Mouse (Mus musculus): ENCODE results near the gene Foxp1. TPM values are rescaled to one million over a fixed set of nuclear protein-coding genes. Genes with fewer than 3 reads are reported as not detected.

Gene Foxp1
- 267 TPM for polyA plus RNA-seq (2017; shearing (Covaris generic))

DNA sequence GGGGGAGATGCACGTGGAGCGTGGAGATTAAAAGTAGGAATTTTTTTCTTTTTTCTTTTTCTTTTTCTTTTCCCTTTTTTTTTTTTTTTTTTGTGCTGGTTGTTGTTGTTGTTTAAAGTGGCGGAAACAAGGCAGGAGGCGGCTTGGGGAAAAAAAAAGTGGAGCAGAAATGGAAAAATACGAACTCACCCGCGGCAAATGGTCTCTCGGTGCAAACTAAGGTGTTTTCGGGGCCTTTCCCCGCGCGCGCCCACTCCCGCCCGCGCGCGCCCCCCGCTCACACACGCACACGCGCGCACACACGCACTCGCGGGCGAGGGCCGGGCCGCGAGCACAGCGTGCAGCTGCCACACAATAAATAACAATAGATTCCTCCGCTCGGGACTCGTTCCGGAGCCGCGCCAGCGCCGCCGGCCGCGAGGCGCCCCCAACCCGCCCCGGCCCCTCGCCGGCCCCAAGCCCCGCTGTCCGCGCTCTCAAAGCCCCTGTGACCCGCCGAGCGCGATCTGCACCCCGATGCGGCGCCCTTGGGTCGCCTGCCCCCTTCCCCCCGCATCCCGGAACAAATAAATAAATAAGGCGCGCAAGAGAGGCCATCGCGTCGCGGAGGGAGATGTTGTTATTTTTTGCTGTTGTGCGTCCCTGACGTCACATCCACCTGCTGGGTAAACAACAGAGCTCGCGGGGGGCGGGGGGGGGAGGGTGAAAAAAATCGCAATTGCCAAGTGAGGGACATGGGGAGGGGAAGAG lies at the start of gene Foxp1:
Gene Foxp1 (minus strand): TSS at position 363 of the 750 bp plus-strand sequence.

Other genes starting within 250 kb of the Foxp1 start
- gene Eif4e3, start 144.1 kb upstream of the Foxp1 start, polyA plus RNA-seq (2017; shearing (Covaris generic)): 8.7 TPM
- gene Gm20696, start 144.1 kb upstream of the Foxp1 start, polyA plus RNA-seq (2017; shearing (Covaris generic)): 4.6 TPM
- not detected for gene Gpr27, start 170.0 kb upstream of the Foxp1 start, polyA plus RNA-seq (2017; shearing (Covaris generic))
- not detected for gene Prok2, start 203.7 kb upstream of the Foxp1 start, polyA plus RNA-seq (2017; shearing (Covaris generic))

Data from effector memory CD4-positive, alpha-beta T cell, adult 5 months (primary cell).